Mouse (Mus musculus): ENCODE data around the gene Tsr2. TPM values are rescaled to one million over a fixed set of nuclear protein-coding genes. Genes with fewer than 3 reads are reported as not detected.

Tsr2 gene
- total RNA-seq (2015) (9.5 and 10.1 TPM in 2 replicates), total RNA-seq (2017) (11.0 and 13.9 TPM in 2 replicates)

DNA sequence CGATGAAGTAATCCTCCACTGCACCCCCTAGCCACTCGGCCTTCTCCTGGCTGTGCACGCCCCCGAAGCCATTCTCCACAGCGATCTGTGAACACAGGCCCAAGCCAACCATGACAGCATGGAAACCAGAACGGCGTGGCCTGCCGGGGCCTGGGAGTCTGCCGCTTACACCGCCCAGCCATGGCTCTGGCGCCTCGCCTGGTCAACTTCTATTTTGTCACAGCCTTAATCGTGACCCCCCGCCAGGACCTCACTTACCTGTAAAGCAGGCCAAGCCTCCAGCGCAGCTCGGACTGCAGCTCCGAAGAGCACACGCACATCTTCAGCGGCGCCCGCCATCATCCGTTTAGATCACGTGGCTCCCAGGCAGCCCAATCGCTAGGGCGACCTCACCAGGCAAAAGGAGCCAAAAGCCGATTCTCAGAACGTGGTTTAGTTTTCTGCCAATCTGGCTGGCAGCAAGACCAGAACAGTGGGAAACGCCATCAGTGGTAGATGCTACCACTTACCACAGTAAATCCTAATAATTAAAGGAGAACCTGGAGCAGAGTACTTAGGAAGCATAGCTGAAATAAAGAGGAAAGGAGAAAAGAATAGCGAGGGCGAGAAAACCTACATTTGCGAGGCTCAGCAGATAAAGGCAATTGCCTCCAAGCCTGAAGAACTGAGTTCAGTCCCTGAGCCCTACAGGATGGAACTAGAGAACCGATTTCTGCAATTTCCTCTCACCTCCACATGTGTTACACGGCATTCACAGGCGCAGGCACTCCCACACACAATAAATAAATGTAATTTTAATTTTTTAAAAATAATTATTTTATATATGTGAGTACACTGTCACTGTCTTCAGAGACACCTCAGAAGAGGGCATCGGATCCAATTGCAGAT, at the start of gene Tsr2:
Gene Tsr2, minus strand, starts transcription at position 373 of the 888 bp plus-strand sequence.
- ATAC-seq (ENCODE audit: poor library complexity, severe bottlenecking), result peak; percentile 98

DNA sequence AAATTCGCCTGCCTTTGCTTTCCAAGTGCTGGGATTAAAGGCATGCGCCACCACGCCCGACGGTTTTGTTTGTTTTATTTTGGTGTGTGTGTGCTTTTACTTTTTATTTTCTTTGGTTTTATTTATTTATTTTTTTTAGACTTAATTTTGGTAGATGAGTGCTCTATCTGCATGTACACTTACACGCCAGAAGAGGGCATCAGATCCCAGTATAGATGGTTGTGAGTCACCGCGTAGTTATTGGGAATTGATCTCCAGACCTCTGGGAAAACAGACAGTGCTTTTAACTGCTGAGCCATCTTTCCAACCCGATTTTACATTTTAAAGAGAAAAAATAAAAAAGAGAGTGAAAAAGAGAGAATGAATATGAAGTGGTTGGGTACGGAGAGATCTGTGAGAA, 36.4 kb upstream of the Tsr2 start:
- no peak for ATAC-seq (ENCODE audit: poor library complexity, severe bottlenecking)

DNA sequence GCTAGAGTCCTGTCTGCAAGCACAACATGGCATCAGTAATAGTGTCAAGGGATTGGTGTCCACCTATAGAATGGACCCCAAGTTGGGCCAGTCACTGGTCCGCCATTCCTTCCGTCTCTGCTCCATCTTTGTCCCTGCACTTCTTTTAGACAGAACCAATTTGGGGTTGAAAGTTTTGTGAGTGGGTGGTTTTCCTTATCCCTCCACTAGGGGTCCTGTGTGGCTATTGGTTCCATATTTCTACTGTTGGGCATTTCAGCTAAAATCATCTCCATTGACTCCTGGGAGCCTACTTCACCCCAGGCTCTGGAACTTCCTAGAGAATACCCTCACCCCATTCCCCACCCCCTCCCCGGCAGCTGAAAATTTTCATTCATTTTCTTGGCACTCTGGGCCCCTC, 34.1 kb upstream of the Tsr2 start:
- no peak for ATAC-seq (ENCODE audit: poor library complexity, severe bottlenecking)

DNA sequence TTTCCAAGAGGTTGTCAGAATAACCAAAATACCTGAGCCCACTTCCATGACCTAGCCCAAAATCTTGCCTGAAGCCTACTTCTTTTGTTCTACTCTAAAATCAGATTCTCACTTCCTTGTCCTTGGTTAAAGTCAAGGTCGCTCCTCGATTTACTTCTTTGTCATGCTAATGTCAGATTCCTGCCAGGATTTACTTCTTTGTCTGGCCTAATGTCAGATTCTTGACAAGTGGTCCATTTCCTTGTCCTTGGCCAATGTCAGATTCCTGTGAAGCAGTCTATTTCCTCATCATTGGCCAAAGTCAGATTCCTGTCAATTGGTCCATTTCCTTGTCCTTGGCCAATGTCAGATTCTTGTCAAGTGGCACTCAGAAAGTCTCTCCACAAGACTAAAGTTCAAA, 27.6 kb upstream of the Tsr2 start:
- no peak for ATAC-seq (ENCODE audit: poor library complexity, severe bottlenecking)

DNA sequence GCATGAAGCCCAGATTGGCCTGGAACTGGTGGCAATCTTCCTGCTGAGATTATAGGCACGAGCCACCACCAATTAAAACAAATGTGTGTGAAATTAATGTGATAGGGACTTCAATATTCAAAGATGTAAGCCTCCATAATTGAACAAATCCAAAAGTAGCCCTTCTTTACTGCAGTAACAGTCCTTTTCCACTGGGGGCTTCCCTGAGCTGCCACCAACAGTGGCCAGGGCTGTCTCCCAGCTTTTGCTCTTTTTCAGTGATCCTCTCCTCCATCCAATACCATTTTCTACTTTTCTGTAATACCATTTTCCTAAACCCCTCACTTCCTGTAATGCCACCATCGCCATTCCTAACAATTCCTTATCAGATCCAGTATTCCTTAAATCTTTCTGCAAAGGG, 21.1 kb upstream of the Tsr2 start:
- peak; percentile 66 for ATAC-seq (ENCODE audit: poor library complexity, severe bottlenecking)

DNA sequence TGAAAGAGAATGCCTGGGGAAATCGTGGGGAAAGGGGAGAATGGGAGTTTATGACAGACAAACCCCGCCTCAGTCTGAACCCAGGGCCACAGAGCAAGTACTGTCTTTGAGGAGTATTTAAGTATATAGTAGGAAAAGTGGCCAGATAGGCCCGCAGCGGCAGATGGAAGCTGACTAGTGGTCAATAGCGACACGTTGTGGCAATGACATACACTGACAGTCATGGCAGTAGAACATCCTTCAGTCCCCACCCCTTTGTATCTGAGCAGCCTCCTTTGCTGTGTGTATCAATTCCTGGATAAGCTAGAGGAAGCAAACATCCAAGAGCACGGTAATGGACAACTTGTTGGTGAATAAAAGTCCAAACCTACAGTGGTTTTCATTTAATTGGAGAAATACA, 20.5 kb upstream of the Tsr2 start:
- peak; percentile 67 for ATAC-seq (ENCODE audit: poor library complexity, severe bottlenecking)

DNA sequence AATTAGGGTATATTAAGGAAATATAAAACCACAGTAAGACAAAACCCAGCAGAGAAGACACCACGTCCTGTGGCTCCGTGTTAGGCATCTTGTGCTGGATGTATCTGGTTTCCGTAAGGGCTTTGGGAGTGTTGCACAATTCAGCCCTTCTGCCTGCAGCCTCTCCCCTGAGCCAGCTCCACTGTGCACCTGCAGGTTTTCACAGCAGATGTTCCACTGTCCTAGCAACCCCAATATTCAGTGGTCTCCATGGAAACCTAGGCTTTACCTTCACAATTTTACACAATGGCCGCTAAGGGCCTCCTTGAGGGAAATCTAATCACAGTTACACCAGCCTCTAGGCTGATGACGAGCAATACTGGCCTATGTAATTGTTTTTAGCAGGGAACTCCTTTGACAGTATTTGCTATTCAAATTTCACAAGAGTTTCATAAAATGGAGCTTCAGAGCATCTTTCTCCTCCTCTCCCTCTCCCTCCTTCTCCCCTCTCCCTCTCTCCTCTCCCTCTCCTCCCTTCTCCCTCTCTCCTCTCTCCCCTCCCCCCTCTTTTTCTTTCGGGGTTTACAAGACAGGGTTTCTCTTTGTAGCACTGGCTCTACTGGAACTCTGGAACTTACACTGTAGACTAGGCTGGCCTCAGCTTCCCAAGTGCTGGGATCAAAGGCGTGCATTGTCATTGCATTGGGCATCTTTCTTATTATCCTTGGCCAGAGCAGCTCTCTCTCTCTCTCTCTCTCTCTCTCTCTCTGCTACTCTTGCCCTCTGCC, 11.1 kb upstream of the Tsr2 start:
- ATAC-seq (ENCODE audit: poor library complexity, severe bottlenecking), result no peak

DNA sequence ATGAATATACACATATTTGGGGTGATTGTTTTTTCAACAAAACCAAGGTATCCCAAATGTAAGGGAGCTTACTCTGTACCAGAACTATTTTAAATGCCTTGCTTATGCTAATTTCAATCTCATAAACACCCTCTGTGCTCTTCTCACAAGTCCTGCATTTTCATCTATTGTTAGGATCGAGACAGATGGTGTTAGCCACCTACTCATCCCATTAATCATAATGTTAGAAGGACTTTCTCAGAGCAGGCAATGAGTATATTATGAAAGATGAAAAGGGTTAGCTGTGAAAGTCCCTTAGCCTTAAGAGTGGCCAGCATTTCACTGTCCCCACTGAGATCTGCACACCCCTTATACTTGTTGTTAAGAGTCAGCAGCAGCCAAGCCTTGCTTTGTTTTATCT, 8.9 kb downstream of the Tsr2 start:
- ATAC-seq (ENCODE audit: poor library complexity, severe bottlenecking), result no peak

DNA sequence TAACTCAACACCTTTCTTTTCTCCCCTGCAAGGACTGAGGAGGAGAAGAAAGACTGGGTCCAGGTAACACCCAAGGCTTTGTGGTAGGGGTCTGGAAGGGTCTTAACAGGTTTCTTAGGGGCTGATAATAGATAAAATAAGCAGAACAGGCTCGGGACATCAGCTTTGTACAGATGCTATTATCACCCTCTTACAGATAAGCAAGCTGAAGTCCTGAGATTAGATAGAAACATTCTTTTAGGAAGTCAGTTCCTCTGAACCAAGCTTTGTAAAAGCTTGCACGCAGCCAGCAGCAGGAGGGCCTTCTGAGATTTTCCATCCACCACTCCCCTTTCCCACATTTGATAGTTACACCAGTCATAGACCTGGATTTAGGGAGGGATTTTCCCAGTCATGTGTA, 10.7 kb downstream of the Tsr2 start:
- no peak for ATAC-seq (ENCODE audit: poor library complexity, severe bottlenecking)

DNA sequence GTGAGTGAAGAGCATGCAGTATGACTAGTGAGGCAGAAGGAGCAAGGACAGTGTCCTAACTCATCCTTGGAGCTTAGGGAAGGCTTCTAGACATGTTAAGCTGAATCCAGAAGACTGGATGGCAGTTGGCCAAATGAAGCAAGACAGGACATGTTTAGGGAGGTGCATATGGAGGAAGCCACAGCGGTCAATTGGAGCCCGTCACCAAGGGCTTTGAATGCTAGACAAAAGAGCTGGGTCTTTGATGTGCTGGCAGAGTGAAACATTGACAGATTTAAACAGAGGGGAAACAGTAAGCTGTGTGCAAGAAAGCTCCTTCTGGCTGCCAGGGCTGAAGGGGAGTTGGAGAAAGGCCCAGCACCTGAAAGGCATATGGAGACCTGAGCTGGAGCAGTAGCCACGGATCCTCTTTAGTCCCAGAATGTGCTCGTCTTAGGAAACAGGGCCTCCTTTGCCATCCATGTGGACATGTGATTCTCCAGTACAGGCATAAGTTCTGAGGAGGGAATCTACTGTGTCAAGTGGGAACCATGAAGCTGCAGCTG, 19.3 kb downstream of the Tsr2 start:
- ATAC-seq (ENCODE audit: poor library complexity, severe bottlenecking), result no peak

DNA sequence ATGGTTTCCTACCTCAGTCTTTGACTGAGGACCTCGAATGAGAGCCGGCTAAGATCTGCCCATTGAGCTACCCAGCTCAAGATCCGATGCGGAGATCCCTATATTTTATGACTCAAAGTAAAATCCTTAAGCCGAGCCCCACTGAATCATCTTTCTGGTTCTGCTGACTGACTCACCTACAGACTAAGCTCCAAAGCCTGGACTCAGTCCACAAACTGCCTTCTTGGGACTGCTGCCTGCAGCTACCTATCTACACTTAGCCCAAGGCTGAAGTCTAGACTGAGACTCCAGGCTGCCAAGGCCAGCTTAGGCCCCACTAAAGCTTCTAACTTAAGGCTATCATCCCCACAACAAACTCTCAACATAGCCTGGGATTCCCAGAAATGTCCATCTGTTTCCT, 20.3 kb downstream of the Tsr2 start:
- no peak for ATAC-seq (ENCODE audit: poor library complexity, severe bottlenecking)

DNA sequence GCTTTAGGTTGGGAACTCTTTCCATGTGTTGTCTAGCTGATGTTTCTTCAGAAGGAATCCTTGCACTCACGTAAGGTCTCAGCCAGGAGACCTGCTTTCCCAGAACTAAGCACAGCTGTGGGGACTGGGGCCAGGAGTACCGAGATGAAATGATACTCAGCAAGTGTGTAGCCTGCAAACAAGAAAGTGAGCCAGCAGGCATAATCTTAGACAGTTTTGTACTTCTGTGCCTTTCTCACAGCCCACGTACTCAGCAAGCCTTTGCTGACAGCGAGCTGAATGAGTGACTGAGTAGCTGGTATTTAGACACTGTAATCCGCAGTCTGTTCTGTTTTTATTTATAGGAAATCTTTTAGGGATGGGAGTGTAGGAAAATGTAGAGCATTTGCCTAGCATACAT, 28.5 kb downstream of the Tsr2 start:
- no peak for ATAC-seq (ENCODE audit: poor library complexity, severe bottlenecking)

DNA sequence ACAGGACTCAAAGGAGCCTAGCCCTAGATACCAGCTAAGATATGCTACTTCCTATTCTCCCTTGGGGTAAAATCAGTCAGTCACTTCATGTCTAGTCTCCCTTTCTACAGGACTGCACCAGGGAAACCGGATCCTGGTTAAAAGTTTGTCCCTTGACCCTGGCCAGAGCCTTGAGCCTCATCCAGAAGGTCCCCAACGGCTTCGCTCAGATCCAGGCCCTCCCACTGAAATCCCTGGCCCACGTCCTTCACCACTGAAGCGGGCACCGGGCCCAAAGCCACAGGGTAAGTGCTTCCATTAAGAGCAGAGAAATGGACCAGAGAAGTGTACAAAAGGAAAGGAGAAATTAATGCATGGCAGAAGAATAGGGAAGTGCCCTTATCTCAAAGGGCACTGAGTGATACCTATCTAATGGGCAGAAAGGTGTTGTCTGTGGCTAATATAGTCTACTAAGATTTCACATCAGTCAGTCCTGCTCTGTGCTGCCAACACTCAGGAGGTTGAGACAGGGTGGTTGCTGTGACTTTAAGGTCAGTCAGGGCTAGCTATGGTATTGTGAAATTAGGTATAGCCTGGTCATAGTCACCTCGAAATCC, 30.2 kb downstream of the Tsr2 start:
- ATAC-seq (ENCODE audit: poor library complexity, severe bottlenecking), result no peak

DNA sequence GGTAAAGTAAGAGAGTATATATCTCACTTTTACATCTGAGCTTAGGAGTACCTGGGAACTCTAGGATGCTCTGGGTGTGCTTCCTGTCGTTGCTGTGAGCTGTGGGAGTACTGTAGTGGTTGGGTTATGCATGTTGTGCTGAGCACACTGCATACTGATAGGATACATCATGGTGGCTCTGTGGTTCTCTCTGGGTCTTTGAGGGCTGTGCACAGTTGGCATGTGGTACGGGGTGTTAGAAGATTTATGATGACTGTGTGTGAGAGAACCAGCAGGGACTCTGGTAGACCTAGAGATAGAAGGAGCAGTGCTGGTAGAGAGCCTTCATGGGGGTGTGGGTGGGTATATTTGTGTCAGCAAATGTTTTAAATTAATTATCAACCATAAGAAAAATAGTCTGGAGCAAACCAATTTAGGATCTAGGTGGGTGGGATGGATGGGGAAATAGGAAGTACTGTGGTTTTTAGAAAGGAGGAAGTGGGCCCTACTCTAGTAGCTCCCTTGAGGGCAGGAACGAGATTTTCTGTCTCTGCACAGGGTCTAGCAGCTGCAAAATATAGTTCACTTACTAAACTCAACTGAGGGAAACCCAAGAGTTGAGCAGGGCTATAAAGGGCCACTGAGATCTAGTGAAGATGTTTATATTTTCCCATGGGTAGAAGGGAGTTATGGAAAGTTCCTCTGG, 34.6 kb downstream of the Tsr2 start:
- peak; percentile 93 for ATAC-seq (ENCODE audit: poor library complexity, severe bottlenecking)

DNA sequence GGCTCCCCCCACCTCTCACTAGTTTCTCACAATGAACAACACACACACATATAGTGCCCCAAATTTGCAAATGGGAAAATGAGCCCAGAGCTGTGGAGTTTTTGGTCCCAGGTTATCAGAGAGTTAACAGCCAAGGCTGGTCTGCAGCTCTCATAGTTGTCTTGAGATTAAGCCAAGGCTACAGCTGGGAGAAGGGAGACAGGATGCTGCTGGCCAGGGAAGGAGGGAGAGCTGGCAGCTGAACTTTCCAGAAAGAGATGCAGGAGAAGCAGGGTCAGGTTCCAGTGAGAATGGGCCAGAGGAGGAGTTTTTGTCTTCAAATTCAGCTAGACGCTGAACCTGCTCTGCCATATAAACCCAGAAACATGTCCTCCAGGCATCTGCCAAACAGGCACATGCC, 37.0 kb downstream of the Tsr2 start:
- ATAC-seq (ENCODE audit: poor library complexity, severe bottlenecking), result no peak

DNA sequence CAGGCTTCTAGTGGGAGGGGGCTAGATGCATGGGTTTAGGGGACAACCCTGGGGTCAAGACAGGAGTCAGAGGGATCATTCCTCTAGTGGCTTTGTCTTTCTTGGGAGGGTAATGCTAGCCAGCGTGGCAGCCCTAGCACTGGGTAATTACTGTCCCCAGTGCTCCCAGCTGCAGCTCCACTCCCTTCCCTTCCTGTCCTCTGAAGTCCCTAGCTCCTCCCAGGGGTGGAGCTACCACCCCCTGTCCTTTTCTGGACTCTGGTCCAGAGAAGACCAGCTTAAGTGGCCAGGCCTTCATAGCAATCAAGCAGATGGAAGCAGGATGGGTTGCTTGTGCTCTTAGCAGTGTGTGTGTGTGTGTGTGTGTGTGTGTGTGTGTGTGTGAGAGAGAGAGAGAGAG, 40.8 kb downstream of the Tsr2 start:
- ATAC-seq (ENCODE audit: poor library complexity, severe bottlenecking), result no peak

DNA sequence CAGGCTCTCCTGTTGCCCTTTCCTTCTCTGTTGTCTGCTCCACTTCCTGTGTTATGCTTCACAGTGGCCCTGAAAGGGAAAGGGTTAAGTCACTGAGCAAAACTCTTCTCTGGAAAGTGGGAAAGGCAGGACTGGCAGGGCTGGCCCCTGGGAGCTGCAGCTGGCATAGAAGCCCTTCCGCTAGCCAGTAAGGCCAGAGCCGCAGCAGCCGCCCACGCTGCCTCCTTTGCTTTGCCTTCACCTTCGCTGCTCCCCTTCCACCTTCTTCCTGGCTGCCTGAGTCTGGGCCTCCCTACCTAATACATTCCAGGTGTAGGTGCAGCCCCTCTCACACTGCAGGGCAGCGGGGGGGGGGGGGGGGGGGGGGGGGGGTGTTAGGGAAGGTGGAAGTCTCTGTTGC, 41.9 kb downstream of the Tsr2 start:
- no peak for ATAC-seq (ENCODE audit: poor library complexity, severe bottlenecking)

DNA sequence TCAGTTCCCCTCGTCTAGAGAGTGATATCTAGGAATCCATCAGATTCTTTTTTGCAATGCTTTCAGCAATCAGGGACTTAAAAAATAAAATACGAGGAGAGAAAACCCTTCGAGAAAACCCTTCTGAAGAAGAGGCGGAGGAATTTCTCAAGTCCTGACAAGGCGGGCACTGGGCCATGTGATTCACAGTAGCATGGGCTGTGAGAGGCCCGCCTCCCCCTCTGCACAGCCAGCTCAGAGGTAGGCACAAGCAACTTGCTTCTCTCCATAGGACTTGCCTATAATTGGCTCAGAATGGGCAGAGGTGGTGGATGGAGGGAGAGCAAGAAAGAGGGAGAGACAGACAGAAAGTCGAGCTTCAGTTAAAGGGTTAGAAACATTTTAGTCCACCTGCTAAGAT, 46.0 kb downstream of the Tsr2 start:
- no peak for ATAC-seq (ENCODE audit: poor library complexity, severe bottlenecking)

DNA sequence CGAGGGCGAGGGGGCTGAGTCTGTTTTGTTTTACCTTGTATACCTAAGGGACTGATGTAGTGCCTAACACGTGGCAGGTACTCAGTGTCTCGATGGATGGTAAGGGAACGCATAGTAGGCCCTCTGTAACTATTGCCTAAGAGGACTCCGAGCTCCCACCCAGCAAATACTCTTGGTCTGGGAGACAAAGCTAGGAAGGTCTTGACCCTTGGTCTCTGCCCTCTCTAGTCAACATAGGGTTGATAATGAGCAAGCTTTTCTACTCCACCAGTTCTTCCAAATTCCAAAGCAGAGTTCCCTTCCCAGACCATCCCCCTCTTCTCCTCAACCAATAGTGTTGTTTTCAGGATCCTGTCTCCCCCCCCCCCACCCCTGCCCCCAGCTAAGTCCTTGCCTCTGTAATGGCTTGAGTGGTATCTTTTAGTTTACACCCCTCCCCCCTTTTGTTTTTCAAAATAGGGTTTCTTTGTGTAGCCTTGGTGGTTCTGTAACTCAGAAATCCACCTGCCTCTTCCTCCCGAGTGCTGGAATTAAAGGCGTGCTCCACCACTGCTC, 46.6 kb downstream of the Tsr2 start:
- no peak for ATAC-seq (ENCODE audit: poor library complexity, severe bottlenecking)

DNA sequence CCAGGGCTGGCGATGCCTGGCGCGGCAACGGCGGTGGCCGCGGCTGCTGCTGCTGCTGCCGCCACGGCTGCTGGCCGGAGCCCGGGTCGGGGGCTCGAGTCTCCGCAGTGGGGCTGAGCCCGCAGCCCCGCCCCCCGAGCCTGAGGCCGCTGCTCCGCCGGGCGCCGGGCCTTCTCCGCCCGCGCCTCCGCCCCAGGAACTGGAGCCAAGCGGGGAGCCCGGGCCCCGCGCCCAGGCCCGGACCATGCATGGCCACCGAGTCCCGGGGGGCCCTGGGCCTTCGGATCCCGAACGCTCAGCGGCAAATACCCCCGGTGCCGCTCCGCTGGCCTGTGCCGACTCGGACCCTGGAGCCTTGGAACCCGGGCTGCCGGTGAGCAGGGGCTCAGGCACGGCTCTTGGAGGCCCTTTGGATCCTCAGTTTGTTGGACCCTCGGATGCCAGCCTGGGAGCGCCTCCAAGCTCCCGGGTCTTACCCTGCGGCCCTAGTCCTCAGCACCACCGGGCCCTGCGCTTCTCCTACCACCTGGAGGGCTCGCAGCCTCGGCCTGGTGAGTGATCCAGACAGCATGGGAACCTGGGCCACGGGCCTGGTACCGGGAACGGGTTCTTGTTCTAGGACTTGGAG, 48.8 kb downstream of the Tsr2 start:
- no peak for ATAC-seq (ENCODE audit: poor library complexity, severe bottlenecking)
